Mouse (Mus musculus) heart, embryonic 13.5 days (tissue): Measurements from ENCODE around the gene Mtus2. TPM values are rescaled to one million over a fixed set of nuclear protein-coding genes. Genes with fewer than 3 reads are reported as not detected.

Source experiments
- ATAC-seq: fragments of 200-750 bp; cut with Nextera tagmentation; 2 replicates; pipeline ENCODE4 v1.8.0; 2017; ENCODE audit warnings: moderate TSS enrichment; ENCODE audit not compliant: insufficient number of reproducible peaks, low FRiP score, low TSS enrichment; ENCODE audit errors: extremely low read depth
- H3K27ac ChIP-seq: fragments of 300-500 bp; sonication (generic); replicated peaks from 2 replicates; pipeline ENCODE4 v1.5.1; 2015; ENCODE audit warnings: moderate library complexity, mild to moderate bottlenecking, inconsistent platforms
- H3K27me3 ChIP-seq: fragments of 300-500 bp; sonication (generic); replicated peaks from 2 replicates; pipeline ENCODE4 v1.6.1; 2015; ENCODE audit warnings: mild to moderate bottlenecking, inconsistent platforms
- H3K36me3 ChIP-seq: fragments of 300-500 bp; sonication (generic); 2 replicates; pipeline ENCODE4 v1.6.1; 2015; ENCODE audit warnings: mild to moderate bottlenecking, inconsistent platforms
- H3K4me1 ChIP-seq: fragments of 300-500 bp; sonication (generic); 2 replicates; pipeline ENCODE4 v1.6.1; 2015; ENCODE audit warnings: inconsistent platforms
- H3K4me2 ChIP-seq: fragments of 300-500 bp; sonication (generic); 2 replicates; pipeline ENCODE4 v1.6.1; 2015; ENCODE audit warnings: inconsistent platforms, mild to moderate bottlenecking, moderate library complexity
- H3K4me3 ChIP-seq: fragments of 300-500 bp; sonication (generic); 2 replicates; pipeline ENCODE4 v1.5.1; 2015; ENCODE audit warnings: moderate library complexity, mild to moderate bottlenecking, inconsistent platforms
- H3K9ac ChIP-seq: fragments of 300-500 bp; sonication (generic); 2 replicates; pipeline ENCODE4 v1.6.1; 2015; ENCODE audit warnings: inconsistent platforms, mild to moderate bottlenecking, moderate library complexity
- H3K9me3 ChIP-seq: fragments of 300-500 bp; sonication (generic); 2 replicates; pipeline ENCODE4 v1.6.1; 2016; ENCODE audit warnings: inconsistent platforms
- WGBS: fragments of 180-500 bp; shearing (Covaris S2); methylation state at CpG from one replicate; pipeline ENCODE4 v1.1.7; 2015; ENCODE audit warnings: mixed read lengths; 5-methylcytosine and 5-hydroxymethylcytosine counted together
- polyA plus RNA-seq: library from polyadenylated mRNA; unstranded; fragments of >200 nt; fragmentation: Nextera tagmentation; extraction: Ambion mirVana; gene quantifications from 2 replicates; pipeline ENCODE4 v1.2.1, GENCODE M21; 2015

Mtus2 gene
- polyA plus RNA-seq, 1 experiment from 2014 or later = 102 TPM

- no peaks in the 10 kb centered on the region for H3K4me1 ChIP-seq
- peaks cover 6% of the 10 kb centered on the region; the same call in 1 of the 2 replicates for H3K9me3 ChIP-seq
- no peak overlapping the region for H3K27ac ChIP-seq
- no peak for ATAC-seq
- no peak overlapping the region for H3K9ac ChIP-seq
- 71% methylated on average over 13 of the region's 13 CpGs for WGBS
- H3K27me3 ChIP-seq = no peaks in the 10 kb centered on the region
- no peak overlapping the region for H3K4me3 ChIP-seq
- H3K36me3 ChIP-seq = no peaks in the 10 kb centered on the region
- no peak overlapping the region for H3K4me2 ChIP-seq
Observed at GRCm38 (mm10) chr5:148052846-148053608, 95.9 kb downstream of the Mtus2 start.

DNA sequence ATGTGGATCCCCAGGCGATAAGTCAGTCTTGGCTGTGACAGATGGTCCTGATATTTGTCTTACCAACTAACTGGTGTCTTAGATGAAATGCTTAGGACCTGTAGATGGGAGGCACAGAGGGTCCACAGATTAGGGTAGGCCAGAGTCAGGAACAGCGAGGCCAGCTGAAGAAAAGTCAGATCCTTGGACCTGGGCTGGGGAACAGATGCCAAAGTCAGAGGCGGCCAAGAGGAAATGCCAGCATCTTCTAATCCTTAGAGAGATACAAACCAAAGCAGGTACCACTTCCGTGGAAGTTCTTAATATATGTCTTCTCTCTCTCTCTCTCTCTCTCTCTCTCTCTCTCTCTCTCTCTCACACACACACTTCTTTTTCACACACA, 96.5 kb downstream of the Mtus2 start:
- ATAC-seq = no peak
- Histone ChIP-seq H3K4me2 (no peak overlapping the region), H3K9me3 (peaks cover 6% of the 10 kb centered on the region; the same call in 1 of the 2 replicates), H3K4me3 (no peak overlapping the region), H3K27ac (no peak overlapping the region), H3K27me3 (no peaks in the 10 kb centered on the region), H3K9ac (no peak overlapping the region), H3K36me3 (no peaks in the 10 kb centered on the region), H3K4me1 (no peaks in the 10 kb centered on the region)
- 68% methylated on average over 4 of the region's 4 CpGs for WGBS

DNA sequence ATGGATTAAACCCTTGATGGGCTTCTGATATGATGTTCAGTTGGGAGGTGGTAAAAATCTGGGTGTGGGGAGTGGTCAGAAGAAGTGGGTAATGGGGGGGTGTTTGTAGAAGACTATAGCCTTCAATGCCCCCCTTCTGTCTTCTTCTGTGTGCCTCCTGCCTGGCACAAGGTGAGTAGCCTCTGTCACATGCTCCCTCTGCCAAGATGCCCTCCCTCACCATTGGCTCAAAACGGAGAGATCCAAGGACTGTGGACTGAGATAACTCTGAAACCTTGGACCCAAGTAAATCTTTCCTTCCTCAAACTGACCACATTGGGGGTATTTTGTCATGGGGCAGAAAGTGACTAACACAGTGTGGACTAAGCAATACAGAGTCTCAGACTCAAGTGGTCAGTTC, 99.7 kb downstream of the Mtus2 start:
- WGBS = 69% methylated on average over 1 of the region's 1 CpGs
- no peaks in the 10 kb centered on the region for H3K36me3 ChIP-seq
- H3K27me3 ChIP-seq = no peaks in the 10 kb centered on the region
- H3K27ac ChIP-seq = no peak overlapping the region
- H3K4me2 ChIP-seq = no peak overlapping the region
- no peaks in the 10 kb centered on the region for H3K4me1 ChIP-seq
- peaks cover 11% of the 10 kb centered on the region; the same call in 1 of the 2 replicates for H3K9me3 ChIP-seq
- H3K4me3 ChIP-seq = no peak overlapping the region
- ATAC-seq = no peak
- H3K9ac ChIP-seq = no peak overlapping the region

DNA sequence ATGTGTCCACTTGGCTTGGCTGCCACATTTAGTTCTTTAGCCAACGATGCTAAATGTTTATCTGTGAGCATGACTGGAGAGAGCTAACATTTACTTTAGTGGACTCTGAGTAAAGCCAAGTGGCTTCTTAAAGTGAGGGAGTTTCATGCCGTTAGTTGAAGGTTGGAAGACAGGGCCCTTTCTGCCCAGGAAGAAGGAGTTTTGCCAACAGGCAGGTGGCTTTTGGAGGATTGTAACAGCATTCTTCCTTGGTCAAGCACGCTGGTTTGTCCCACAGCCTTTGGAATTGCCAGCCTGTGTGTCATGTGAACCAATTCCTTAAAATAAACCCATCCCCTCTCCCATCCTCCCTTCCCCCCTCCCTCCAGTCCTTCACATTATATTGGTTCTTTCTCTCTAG, 100.3 kb downstream of the Mtus2 start:
- ATAC-seq = no peak
- H3K4me2 ChIP-seq = no peak overlapping the region
- H3K9me3 ChIP-seq = peaks cover 17% of the 10 kb centered on the region; the same call in 1 of the 2 replicates
- H3K9ac ChIP-seq = no peak overlapping the region
- no peaks in the 10 kb centered on the region for H3K27me3 ChIP-seq
- no peaks in the 10 kb centered on the region for H3K4me1 ChIP-seq
- H3K27ac ChIP-seq = no peak overlapping the region
- 62% methylated on average over 3 of the region's 3 CpGs for WGBS
- H3K4me3 ChIP-seq = no peak overlapping the region
- H3K36me3 ChIP-seq = no peaks in the 10 kb centered on the region

GRCm38 (mm10) chr5:148059339-148059738, 102.2 kb downstream of the Mtus2 start:
- no peaks in the 10 kb centered on the region for H3K4me1 ChIP-seq
- H3K4me2 ChIP-seq = no peak overlapping the region
- no peaks in the 10 kb centered on the region for H3K27me3 ChIP-seq
- no peak overlapping the region for H3K4me3 ChIP-seq
- no peaks in the 10 kb centered on the region for H3K36me3 ChIP-seq
- no peak overlapping the region for H3K27ac ChIP-seq
- no peak for ATAC-seq
- H3K9ac ChIP-seq = no peak overlapping the region
- WGBS = 67% methylated on average over 3 of the region's 3 CpGs
- peaks cover 17% of the 10 kb centered on the region; the same call in 1 of the 2 replicates for H3K9me3 ChIP-seq

- WGBS = 82% methylated on average over 4 of the region's 4 CpGs
- no peaks in the 10 kb centered on the region for H3K4me1 ChIP-seq
- no peak overlapping the region for H3K4me2 ChIP-seq
- H3K27ac ChIP-seq = no peak overlapping the region
- no peak overlapping the region for H3K9ac ChIP-seq
- H3K4me3 ChIP-seq = no peak overlapping the region
- H3K9me3 ChIP-seq = peaks cover 11% of the 10 kb centered on the region; the same call in 1 of the 2 replicates
- no peaks in the 10 kb centered on the region for H3K36me3 ChIP-seq
- ATAC-seq = no peak
- no peaks in the 10 kb centered on the region for H3K27me3 ChIP-seq
Observed at GRCm38 (mm10) chr5:148061869-148062268, 104.7 kb downstream of the Mtus2 start.

DNA sequence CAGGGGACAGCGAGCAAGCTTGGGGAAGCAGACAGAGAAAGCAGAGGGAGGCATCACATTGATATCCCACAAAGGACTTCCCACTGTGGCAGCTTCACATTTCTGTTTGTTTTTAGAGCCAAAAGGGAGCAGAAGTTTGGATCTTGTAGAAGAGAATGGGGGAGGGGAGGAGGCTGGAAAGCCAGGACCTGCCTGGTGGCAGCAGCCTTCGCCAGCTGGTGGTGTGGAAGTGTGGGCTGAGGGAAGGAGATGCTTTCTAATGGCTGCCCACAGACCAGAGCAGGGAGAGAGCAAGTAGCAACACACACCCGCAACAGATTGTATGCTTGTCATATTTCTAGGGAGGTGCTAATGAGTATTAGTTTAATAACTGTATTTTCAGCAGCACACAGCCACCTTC, 106.6 kb downstream of the Mtus2 start:
- Histone ChIP-seq H3K27ac (no peak overlapping the region), H3K9me3 (peaks cover 11% of the 10 kb centered on the region; the same call in 1 of the 2 replicates), H3K4me3 (no peak overlapping the region), H3K36me3 (no peaks in the 10 kb centered on the region), H3K27me3 (no peaks in the 10 kb centered on the region), H3K4me1 (no peaks in the 10 kb centered on the region), H3K4me2 (no peak overlapping the region), H3K9ac (no peak overlapping the region)
- 65% methylated on average over 3 of the region's 3 CpGs for WGBS
- no peak for ATAC-seq

GRCm38 (mm10) chr5:148065251-148065650, 108.1 kb downstream of the Mtus2 start:
- no peak overlapping the region for H3K4me3 ChIP-seq
- H3K4me1 ChIP-seq = no peaks in the 10 kb centered on the region
- H3K27me3 ChIP-seq = no peaks in the 10 kb centered on the region
- no peak overlapping the region for H3K4me2 ChIP-seq
- H3K27ac ChIP-seq = no peak overlapping the region
- H3K9ac ChIP-seq = no peak overlapping the region
- H3K36me3 ChIP-seq = no peaks in the 10 kb centered on the region
- ATAC-seq = no peak
- peaks cover 11% of the 10 kb centered on the region; the same call in 1 of the 2 replicates for H3K9me3 ChIP-seq
- WGBS = 53% methylated on average over 5 of the region's 5 CpGs

GRCm38 (mm10) chr5:148069909-148070308, 112.8 kb downstream of the Mtus2 start:
- Histone ChIP-seq H3K4me1 (no peaks in the 10 kb centered on the region), H3K9ac (no peak overlapping the region), H3K4me3 (no peak overlapping the region), H3K36me3 (no peaks in the 10 kb centered on the region), H3K27me3 (no peaks in the 10 kb centered on the region), H3K9me3 (peaks cover 4% of the 10 kb centered on the region; the same call in 1 of the 2 replicates), H3K4me2 (no peak overlapping the region), H3K27ac (no peak overlapping the region)
- WGBS = 3% methylated on average over 4 of the region's 4 CpGs
- no peak for ATAC-seq

GRCm38 (mm10) chr5:148071800-148072199, 114.7 kb downstream of the Mtus2 start:
- no peaks in the 10 kb centered on the region for H3K4me1 ChIP-seq
- no peaks in the 10 kb centered on the region for H3K36me3 ChIP-seq
- H3K9me3 ChIP-seq = peaks cover 4% of the 10 kb centered on the region; the same call in 1 of the 2 replicates
- H3K4me3 ChIP-seq = no peak overlapping the region
- 8% methylated on average over 9 of the region's 9 CpGs for WGBS
- H3K27me3 ChIP-seq = no peaks in the 10 kb centered on the region
- H3K4me2 ChIP-seq = no peak overlapping the region
- H3K27ac ChIP-seq = no peak overlapping the region
- no peak for ATAC-seq
- H3K9ac ChIP-seq = no peak overlapping the region

DNA sequence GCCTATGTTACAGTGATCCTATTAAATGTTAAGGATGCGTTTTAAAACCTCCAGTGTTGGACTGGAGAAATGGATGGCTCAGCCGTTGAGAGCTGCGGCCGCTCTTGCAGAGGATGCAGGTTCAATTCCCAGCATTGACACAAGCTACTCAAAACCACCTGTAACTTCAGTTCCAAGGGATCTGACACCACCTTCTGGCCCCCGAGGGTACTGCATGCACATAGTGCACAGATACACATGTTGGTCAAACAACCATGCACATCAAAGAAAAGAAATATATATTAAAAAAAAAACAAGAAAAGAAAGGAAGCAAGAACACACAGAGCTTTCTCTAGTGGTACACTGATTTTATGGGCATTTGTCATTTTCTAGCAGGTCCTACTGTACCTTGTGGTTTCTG, 116.3 kb downstream of the Mtus2 start:
- no peak overlapping the region for H3K4me2 ChIP-seq
- no peak for ATAC-seq
- H3K4me3 ChIP-seq = no peak overlapping the region
- H3K4me1 ChIP-seq = no peaks in the 10 kb centered on the region
- H3K27me3 ChIP-seq = no peaks in the 10 kb centered on the region; the same call in 1 of the 2 replicates
- 82% methylated on average over 5 of the region's 5 CpGs for WGBS
- H3K9ac ChIP-seq = no peak overlapping the region
- no peaks in the 10 kb centered on the region for H3K36me3 ChIP-seq
- peaks cover 4% of the 10 kb centered on the region; the same call in 1 of the 2 replicates for H3K9me3 ChIP-seq
- no peak overlapping the region for H3K27ac ChIP-seq

DNA sequence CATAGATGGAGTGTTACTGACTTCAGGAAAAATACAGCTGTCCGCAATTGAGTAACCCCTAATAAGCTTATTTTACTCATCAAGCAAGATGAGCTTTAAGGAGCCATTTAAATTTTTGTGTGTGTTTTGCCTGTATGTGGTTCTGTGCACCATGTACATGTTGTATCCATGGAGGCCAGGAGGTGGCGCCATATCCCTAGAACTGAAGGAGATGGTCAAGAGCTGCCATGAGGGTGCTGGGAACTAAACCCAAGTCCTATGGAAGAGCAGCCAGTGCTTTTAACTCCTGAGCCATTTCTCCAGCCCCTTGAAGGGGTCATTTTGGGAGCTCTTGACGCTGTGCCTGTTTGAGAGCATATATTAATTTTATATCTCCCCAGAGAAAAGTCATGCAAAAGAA, 122.6 kb downstream of the Mtus2 start:
- Histone ChIP-seq H3K36me3 (peaks cover 5% of the 10 kb centered on the region; the same call in 1 of the 2 replicates), H3K27me3 (no peaks in the 10 kb centered on the region; the same call in 1 of the 2 replicates), H3K4me2 (no peak overlapping the region), H3K27ac (no peak overlapping the region), H3K9me3 (peaks cover 20% of the 10 kb centered on the region), H3K9ac (no peak overlapping the region), H3K4me1 (no peaks in the 10 kb centered on the region), H3K4me3 (no peak overlapping the region)
- ATAC-seq = no peak
- WGBS = 76% methylated on average over 3 of the region's 3 CpGs
